Mouse (Mus musculus) cerebellum, adult 11 months (tissue): ENCODE data around the gene Rab4a.

Experiments used
- DNase-seq: peaks from one replicate; pipeline ENCODE4 v3.0.0; 2022

Gene Rab4a

DNA sequence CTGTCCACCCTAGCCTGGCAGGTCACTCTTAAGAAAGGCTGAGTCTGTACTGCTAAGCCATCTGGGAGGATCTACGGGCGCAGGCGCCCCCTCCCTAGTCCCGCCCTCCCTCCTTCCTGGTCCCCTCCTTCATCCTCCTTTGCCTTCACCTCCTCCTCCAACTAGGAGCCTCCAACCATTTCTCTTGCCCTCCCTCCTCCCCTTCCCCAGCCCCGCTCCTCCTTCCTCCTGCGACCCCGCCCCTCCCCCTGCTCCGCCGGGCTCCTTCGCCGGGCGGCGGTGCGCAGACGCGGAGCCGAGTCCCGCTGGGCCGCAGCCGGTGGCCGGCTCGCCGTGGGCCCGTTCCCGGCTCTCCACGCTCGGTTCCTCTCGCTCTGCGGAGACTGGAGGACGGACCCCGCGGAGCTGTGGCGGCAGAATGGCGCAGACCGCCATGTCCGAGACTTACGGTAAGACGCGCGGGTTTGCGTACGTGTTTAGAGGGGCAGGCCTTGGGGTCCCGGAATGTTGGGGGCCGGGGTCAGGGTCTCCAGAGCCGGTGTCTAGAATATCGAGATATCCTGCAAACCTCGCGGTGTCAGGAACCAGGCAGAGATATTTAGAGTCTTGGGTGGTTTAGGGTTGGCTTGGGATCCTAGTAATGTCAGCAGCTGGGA is at the start of gene Rab4a:
Gene Rab4a, plus strand, starts transcription at position 268 of the 656 bp plus-strand sequence.
- DNase-seq, result peak; percentile 85

DNA sequence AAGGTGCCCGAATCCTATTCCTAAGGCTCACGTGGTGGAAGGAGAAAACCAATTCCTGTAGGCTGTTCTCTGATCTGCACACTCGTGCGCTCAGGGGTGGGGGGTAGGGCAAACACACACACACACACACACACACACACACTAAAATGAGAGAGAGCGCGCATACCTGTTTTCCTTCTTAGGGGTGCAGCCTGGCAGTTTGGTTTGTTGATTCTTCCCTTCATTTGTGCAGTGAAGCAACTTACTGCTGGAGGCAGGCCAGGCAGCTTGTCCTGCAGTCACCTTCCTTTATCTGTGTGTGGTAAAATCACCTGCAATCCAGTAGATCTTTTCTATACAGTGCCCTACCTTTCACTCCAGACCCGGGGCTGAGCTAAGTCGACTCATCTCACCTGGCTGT is 48.9 kb upstream of the Rab4a start:
- no peak for DNase-seq

DNA sequence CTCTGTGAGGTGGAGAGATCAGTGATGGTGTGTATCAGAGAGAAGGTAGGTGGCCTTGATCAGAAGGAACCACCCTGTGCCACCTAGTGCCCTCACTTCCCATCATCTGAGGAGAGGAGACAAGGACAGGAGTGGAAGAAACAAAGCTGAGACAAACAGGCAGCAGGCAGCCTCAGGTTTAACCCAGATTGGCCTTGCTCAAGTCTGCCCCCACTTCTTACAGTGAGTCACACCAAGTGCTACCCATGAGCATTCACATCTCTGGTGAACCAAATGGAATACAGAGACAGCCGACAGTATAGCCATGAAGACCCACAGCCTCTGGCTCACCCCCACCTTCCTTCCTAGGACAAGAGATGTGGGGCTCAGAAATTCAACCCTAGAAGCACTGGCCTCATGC is 46.9 kb upstream of the Rab4a start:
- DNase-seq, result no peak

- no peak for DNase-seq
Observed at GRCm38 (mm10) chr8:123759933-123760332, 45.9 kb upstream of the Rab4a start.

- DNase-seq, result no peak
Observed at GRCm38 (mm10) chr8:123760579-123760978, 45.2 kb upstream of the Rab4a start.

DNA sequence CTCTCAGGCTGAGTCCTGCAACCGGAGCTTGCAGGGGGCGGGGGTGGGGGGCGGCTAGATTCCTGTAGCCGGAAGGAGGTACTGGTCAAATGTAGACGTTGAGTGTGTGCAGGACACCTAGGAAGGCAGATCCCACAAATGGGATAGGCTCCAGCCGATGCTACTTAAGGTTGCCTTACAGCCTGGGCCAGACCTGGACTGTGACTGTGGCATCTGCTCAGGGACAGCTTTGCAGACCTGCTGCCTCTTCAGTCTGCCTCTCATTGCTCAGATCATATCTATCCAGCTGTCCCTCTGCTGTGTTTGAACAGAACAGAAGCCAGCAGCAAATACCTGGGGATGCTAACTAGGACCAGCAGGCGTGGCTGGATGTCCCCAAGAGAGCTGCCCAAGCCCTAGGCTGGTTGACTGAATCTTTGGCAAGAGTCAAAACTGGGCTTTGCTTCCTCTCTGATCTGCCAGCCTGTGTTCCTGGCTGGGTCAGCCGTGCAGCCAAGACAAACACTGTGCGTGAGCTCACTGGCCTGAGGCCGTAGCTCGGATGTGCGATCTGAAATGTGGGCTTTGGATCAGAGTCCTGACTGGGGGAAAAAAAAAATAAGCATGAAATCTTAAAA is 44.4 kb upstream of the Rab4a start:
- peak; percentile 45 for DNase-seq

DNA sequence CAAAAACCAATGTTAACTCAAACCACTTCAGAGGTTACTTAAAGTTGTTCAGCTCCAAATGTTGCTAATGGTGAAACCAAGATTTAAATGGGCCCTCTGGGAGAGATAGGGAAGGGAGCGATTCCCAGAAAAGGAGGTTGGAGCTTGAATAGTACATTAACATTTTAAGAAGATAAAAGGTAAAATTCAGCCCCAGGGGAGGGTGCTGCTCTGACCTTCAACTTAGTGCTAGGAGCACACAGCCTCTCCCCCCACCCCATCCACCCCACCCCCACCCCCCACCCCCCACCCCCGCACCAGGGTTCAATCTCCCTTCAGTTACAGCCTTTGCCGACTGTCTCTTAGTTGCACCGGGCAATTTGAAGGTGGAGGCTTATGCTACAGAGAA is 43.9 kb upstream of the Rab4a start:
- no peak for DNase-seq

DNA sequence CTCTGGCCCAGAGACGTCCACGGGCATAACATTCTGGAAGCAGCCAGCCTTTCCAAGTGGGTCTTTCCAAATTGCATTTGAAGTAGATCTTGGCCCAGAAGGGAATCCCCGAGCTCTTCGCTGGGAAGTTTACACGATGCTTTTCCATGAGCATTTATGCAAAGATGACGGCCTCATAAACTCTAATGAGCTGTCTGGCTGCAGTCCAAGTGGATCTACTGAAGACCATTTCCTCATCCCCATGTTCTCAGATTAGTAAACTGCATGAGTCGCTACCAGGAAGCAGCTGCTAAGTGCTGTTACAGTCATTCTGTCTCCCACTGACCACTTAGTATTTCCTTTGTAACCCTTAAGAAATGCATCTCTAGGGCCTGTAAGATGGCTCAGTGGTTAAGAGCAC is 42.4 kb upstream of the Rab4a start:
- no peak for DNase-seq

DNA sequence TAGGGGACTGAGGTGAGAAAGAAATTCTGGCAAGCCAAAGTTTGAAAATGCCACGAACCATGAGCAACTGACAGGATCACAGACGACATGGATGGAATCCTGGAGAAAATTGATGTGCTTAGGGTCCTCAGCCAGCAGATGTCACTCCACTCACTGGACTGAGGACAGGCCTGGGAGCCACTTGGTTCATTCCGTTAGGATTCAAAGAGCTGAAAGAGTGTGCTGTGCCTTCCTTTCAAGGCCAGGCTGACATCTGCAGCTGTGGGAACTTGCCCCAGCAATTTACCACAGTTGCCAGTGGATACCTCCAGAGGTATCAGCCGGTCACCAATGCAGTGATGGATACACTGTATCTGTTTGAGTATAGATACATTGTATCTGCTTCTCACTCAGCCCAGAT is 41.1 kb upstream of the Rab4a start:
- DNase-seq, result peak; percentile 32

- no peak for DNase-seq
Observed at GRCm38 (mm10) chr8:123766516-123766915, 39.3 kb upstream of the Rab4a start.

DNA sequence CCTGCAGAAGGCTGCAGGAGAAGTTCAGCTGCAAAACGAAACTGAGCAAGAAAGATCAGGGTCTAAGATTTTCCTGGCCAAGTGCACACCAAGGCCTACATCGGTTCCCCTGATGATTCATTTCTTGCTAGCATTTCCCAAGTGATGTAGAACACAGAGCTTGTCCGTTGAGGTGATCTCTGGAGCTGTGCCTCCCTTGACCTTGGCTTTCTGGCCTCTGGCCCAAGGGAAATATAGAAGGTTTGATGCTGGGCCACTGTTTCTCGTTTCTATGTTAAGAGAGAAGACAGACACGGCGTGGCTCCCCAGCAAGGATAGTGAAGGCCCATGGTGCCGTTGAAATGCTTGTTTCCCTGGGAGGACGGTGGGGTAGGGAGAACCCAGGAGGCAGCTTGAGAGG is 37.9 kb upstream of the Rab4a start:
- no peak for DNase-seq

DNA sequence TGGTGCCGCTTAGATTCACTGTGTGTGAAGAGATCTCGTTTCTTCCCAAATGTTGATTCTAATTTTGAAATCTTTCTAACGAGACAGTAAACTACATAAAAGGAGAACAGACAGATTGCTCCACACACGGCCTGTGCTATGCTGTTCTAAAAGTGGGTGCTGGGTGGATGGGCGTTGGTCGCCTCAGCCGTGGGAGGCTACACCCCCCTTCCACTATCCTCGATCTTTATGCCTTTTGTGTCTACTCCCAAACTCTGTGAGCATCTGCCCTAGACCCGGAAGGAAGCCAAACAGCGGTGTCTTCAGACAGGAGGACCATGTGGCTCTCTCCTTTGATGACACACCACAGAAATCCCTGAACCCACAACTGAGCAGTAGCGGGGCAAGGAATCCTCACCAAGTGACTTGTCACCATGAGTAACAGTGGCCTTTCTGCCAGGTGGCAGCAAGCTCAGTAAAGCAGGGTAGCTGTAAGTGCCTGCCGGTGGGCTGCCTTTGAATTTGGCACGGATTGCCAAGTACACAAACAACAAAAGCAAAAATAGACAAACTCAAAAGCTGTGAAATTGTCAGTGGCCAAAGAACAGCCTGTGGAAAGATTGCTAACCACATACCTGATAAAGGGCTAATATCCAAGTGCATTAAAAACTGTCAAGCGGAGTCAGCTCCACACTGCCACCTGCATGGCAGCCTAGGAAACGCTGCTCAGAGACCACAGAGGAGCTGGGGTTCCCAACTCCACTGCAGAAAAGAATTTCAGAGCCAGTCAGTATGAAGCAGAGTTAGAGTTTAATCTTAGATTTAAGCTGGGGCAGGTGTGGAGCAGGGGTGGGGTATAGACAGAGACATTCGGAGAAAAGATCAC is 37.1 kb upstream of the Rab4a start:
- DNase-seq, result no peak

- no peak for DNase-seq
Observed at GRCm38 (mm10) chr8:123773468-123773867, 32.3 kb upstream of the Rab4a start.

DNA sequence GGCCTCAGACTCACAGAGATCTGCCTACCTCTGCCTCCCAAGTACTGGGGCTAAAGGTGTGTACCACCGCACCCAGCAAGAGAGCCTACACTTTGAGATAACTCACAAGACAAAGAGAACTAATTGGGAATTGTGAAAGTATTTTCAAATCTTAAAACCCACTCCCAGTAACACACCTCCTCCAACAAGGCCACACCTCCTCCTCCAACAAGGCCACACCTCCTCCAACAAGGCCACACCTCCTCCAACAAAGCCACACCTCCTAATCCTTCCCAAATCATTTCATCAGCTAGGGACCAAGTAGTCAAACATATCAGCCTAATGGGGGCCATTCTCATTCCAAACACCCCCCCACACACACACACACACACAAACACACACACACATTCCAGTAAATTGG is 31.3 kb upstream of the Rab4a start:
- no peak for DNase-seq

GRCm38 (mm10) chr8:123777319-123777718 is 28.5 kb upstream of the Rab4a start:
- no peak for DNase-seq

DNA sequence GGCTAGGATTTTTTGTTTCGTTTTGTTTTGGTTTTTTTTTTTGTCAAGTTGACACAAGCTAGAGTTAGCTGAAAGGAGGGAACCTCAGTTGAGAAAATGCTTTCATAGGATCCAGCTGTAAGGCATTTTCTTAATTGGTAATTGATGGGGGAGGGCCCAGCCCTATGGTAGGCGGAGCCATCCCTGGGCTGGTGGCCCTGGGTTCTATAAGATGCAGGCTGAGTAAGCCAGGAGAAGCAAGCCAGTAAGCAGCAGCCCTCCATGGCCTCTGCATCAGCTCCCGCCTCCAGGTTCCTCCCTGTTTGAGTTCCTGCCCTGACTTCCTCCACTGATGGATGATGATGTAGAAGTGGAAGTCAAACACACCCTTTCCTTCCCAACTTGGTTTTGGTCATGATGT is 25.3 kb upstream of the Rab4a start:
- DNase-seq, result no peak

GRCm38 (mm10) chr8:123781256-123781655 is 24.5 kb upstream of the Rab4a start:
- no peak for DNase-seq

DNA sequence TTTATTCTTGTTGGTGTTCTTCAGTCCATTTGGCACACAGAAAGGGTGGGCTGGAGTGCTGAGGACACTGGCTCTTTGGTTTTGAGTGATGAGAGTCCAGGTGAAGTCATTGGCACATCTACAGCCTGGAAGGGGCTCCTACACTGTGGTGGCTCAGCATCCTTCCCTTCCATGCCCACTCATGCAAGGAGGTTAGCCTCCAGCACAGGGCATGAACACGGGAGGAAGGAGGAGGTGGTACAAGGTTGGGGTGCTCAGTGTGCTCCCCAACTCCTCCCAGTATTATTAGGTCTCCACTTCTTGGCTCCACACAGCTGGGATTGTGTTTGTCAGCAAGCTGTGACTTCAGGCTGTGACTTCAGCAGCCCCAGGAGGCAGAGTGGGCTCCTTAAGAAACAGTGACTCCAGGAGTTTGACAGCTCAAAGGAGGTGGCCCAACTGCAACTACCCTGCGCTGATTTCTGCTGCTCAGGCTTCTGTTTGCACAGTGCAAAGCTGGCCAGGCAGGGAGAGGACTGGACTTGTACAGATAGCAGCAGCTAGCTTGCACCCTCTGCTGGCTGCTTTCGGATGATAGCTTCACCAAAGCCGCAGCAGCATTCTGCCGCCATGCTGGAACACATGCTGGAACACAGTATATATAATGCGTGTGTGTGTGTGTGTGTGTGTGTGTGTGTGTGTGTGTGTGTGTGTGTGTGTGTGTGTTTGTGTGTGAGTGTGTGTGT is 22.1 kb upstream of the Rab4a start:
- DNase-seq, result peak; percentile 82

DNA sequence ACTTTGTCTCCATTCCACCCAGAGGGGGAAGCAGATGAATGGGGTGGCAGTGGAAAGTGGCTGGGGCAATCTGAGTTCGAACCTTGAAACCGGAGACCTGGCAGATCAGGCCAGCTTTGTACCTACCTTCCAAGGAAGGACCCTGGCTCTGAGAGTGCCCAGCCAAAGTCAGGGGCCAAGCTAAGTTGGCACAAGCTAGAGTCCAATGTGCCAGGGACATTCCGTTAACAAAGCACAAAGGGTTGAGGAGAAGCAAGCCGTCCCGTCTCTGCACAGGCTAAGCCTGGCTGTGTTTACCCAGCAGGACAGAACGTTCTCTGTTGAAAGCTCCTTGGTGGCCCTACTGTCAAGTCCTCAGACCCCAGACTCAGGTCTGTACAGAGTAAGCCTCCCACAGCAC is 19.6 kb upstream of the Rab4a start:
- peak; percentile 34 for DNase-seq

GRCm38 (mm10) chr8:123786644-123787043 is 19.1 kb upstream of the Rab4a start:
- no peak for DNase-seq

- DNase-seq, result no peak
Observed at GRCm38 (mm10) chr8:123787254-123787897, 18.4 kb upstream of the Rab4a start.

- DNase-seq, result peak; percentile 87
Observed at GRCm38 (mm10) chr8:123788416-123789170, 17.2 kb upstream of the Rab4a start.
